Mouse (Mus musculus): ENCODE data around the gene Msl1. TPM values are rescaled to one million over a fixed set of nuclear protein-coding genes. Genes with fewer than 3 reads are reported as not detected.
A peak's percentile ranks its signal among the peaks of the same experiment; 100 is the strongest.

Msl1 gene
- polyA plus RNA-seq, 1 experiment from 2014 or later = 28.0 TPM

DNA sequence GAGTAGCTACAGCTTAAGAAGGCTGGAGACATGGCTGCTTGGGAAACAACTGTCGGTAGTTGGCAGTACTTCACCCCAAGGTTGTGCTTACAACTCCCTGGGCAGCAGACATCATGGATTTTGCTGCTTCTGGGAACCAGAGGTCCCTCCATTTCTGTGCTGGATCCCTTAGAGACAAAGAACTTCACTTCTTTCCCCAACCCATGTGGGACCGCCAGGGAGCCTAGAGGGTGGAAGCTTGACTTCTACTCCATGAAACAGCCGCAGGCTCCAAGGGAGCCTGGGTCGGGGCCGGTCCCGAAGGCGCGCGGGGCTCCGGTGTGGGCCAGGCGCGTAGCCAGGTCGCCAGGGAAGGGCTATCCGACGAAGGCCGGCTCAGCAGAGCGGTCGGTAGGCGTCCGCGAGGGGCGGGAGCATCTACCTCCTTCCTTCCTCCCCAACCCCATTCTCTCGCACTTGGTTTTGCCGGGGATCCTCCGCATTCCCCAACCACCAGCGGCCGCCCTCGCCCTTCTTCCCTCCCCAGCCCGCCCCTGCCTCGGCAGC is 774 bp upstream of the Msl1 start:
- under 1% methylated on average over 29 of the region's 30 CpGs for whole genome bisulfite sequencing
- ATAC-seq (ENCODE audit: low FRiP score) = peak; percentile 63
- no peaks in the 10 kb centered on the region for H3K36me3 ChIP-seq (ENCODE audit: control insufficient read depth, insufficient read depth, low read length)

DNA sequence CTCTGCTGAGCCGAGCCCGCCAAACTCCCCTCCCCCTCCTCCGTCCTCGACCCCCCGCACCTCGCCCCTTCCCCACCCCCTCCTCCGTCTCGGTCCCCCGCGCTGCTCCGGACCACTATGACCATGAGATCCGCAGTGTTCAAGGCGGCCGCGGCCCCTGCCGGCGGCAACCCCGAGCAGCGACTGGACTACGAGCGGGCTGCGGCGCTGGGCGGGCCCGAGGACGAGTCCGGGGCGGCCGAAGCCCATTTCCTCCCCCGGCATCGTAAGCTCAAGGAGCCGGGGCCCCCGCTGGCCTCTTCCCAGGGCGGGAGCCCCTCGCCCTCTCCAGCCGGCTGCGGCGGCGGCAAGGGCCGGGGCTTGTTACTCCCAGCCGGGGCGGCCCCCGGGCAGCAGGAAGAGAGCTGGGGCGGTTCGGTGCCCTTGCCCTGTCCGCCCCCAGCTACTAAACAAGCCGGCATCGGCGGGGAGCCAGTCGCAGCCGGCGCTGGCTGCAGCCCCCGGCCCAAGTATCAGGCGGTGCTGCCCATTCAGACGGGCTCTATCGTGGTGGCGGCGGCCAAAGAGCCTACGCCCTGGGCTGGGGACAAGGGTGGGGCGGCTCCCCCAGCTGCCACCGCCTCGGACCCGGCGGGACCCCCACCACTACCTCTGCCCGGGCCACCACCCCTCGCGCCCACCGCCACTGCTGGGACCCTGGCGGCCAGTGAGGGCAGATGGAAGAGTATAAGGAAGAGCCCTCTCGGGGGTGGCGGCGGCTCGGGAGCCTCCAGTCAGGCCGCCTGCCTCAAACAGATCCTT is 598 bp downstream of the Msl1 start:
- peak; percentile 62 for ATAC-seq (ENCODE audit: low FRiP score)
- peak; percentile 75 for DNase-seq (ENCODE audit: low spot score)
- Histone ChIP-seq H3K4me3 (ENCODE audit: low read depth, low read length) (peak overlapping the region; percentile 100), H3K36me3 (ENCODE audit: control insufficient read depth, insufficient read depth, low read length) (peaks cover 5% of the 10 kb centered on the region; the same call in 1 of the 2 replicates), H3K27ac (ENCODE audit: low read depth, low read length) (peak overlapping the region; percentile 100), H3K27me3 (ENCODE audit: control insufficient read depth, insufficient read depth, low read length) (no peaks in the 10 kb centered on the region), H3K4me2 (replicated peaks; ENCODE audit: low read depth, low read length) (peak overlapping the region; percentile 84), H3K9me3 (ENCODE audit: control insufficient read depth, low read length) (no peaks in the 10 kb centered on the region), H3K9ac (ENCODE audit: low read depth, low read length) (peak overlapping the region; percentile 100), H3K4me1 (replicated peaks; ENCODE audit: control insufficient read depth, insufficient read depth, low read length) (peaks cover 13% of the 10 kb centered on the region)
- under 1% methylated on average over 64 of the region's 74 CpGs for WGBS

More for the DNA sequence above, 774 bp upstream of the Msl1 start:
- Histone ChIP-seq H3K4me2 (replicated peaks; ENCODE audit: low read depth, low read length) (peak overlapping the region; percentile 84), H3K9me3 (ENCODE audit: control insufficient read depth, low read length) (no peaks in the 10 kb centered on the region), H3K27me3 (ENCODE audit: control insufficient read depth, insufficient read depth, low read length) (no peaks in the 10 kb centered on the region), H3K9ac (ENCODE audit: low read depth, low read length) (peak overlapping the region; percentile 100), H3K27ac (ENCODE audit: low read depth, low read length) (peak overlapping the region; percentile 100), H3K4me3 (ENCODE audit: low read depth, low read length) (peak overlapping the region; percentile 100), H3K4me1 (replicated peaks; ENCODE audit: control insufficient read depth, insufficient read depth, low read length) (peaks cover 14% of the 10 kb centered on the region)
- no peak for DNase-seq (ENCODE audit: low spot score)

DNA sequence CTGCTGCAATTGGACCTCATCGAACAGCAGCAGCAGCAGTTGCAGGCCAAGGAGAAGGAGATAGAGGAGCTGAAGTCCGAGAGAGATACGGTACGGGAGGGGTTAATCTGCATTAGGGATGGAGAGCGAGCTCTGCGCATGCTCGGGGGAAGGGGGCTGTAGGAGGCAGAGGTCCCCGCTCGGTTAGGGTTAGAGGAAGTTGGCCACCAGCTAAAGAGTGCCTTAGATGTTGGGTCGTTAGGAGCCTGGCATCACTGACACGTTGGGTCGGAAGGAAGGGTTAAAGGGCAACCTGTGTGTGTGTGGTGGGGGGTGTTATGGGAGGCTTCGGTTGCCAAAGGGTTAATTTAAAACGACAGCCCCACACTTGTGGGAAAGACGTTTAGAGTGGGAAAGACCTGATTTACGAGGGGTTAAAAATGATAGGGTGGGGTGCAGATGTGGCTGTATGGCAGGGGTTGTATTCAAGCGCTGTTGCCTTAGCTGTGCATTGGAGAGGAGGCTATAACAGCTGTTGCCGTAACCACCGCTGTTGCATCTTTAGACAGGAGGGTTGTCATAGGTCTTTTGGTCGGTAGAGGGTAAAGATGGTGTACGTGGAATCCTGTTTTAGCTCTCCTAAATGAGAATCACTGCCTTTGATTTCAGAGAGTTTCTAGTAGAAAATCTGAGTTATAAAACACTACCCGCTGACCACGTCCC is 1.4 kb downstream of the Msl1 start:
- Histone ChIP-seq H3K4me2 (replicated peaks; ENCODE audit: low read depth, low read length) (peak overlapping the region; percentile 84), H3K36me3 (ENCODE audit: control insufficient read depth, insufficient read depth, low read length) (peaks cover 5% of the 10 kb centered on the region; the same call in 1 of the 2 replicates), H3K27me3 (ENCODE audit: control insufficient read depth, insufficient read depth, low read length) (no peaks in the 10 kb centered on the region), H3K27ac (ENCODE audit: low read depth, low read length) (peak overlapping the region; percentile 100), H3K4me1 (replicated peaks; ENCODE audit: control insufficient read depth, insufficient read depth, low read length) (peaks cover 13% of the 10 kb centered on the region), H3K9me3 (ENCODE audit: control insufficient read depth, low read length) (no peaks in the 10 kb centered on the region), H3K9ac (ENCODE audit: low read depth, low read length) (peak overlapping the region; percentile 100), H3K4me3 (ENCODE audit: low read depth, low read length) (peak overlapping the region; percentile 100)
- ATAC-seq (ENCODE audit: low FRiP score) (peak; percentile 51; the same call in 1 of the 2 replicates), DNase-seq (ENCODE audit: low spot score) (peak; percentile 90)
- WGBS = 6% methylated on average over 23 of the region's 23 CpGs

DNA sequence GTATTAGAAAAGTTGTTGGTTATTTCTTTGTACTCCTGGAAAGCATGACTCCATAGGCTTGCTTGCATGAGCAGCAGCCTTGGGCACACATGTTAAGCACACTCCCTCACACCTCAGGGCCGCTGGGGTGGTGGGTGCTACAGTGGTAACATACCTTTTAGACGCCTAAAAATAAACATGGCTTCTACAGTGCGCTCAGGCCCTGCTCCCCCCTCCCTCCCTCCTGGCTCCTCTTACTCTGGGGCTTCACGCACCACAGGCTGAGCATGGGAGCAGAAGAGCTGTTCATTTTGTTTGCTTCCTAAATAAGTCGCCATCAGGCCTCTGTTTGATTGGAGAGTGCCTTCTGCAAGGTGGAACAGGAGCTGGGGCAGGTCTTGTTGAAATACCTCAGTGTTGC is 2.0 kb downstream of the Msl1 start:
- H3K9me3 ChIP-seq (ENCODE audit: control insufficient read depth, low read length) = no peaks in the 10 kb centered on the region
- H3K4me2 ChIP-seq (replicated peaks; ENCODE audit: low read depth, low read length) = peak overlapping the region; percentile 84
- H3K27ac ChIP-seq (ENCODE audit: low read depth, low read length) = no peak overlapping the region
- H3K9ac ChIP-seq (ENCODE audit: low read depth, low read length) = peak overlapping the region; percentile 100
- ATAC-seq (ENCODE audit: low FRiP score) (no peak), DNase-seq (ENCODE audit: low spot score) (peak; percentile 8)
- peaks cover 5% of the 10 kb centered on the region; the same call in 1 of the 2 replicates for H3K36me3 ChIP-seq (ENCODE audit: control insufficient read depth, insufficient read depth, low read length)
- H3K4me1 ChIP-seq (replicated peaks; ENCODE audit: control insufficient read depth, insufficient read depth, low read length) = peaks cover 13% of the 10 kb centered on the region
- H3K27me3 ChIP-seq (ENCODE audit: control insufficient read depth, insufficient read depth, low read length) = no peaks in the 10 kb centered on the region
- H3K4me3 ChIP-seq (ENCODE audit: low read depth, low read length) = peak overlapping the region; percentile 100
- WGBS = 23% methylated on average over 5 of the region's 5 CpGs

DNA sequence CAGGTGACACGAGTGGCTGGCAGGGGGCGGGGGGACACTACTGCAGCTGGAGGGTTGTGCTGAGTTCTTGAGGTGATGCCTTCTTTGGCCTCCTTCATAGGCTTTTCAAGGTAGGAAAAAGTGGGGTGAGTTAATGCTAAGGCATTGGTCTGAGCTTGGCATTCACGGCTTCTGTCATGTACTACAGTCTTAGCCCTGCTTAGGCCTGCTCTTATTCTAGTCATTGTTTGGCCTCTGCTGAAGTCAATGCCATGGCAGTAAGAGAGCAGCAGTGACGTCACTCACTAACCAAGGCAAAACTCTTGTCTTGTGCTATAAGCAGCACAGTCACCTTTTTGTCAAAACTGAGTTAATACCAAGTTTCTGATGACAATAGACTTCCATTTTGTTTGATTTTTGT is 2.6 kb downstream of the Msl1 start:
- H3K27me3 ChIP-seq (ENCODE audit: control insufficient read depth, insufficient read depth, low read length) = no peaks in the 10 kb centered on the region
- H3K9me3 ChIP-seq (ENCODE audit: control insufficient read depth, low read length) = no peaks in the 10 kb centered on the region
- peaks cover 9% of the 10 kb centered on the region for H3K4me1 ChIP-seq (replicated peaks; ENCODE audit: control insufficient read depth, insufficient read depth, low read length)
- DNase-seq (ENCODE audit: low spot score) = no peak
- H3K4me3 ChIP-seq (ENCODE audit: low read depth, low read length) = peak overlapping the region; percentile 100
- peaks cover 5% of the 10 kb centered on the region; the same call in 1 of the 2 replicates for H3K36me3 ChIP-seq (ENCODE audit: control insufficient read depth, insufficient read depth, low read length)
- WGBS = 65% methylated on average over 4 of the region's 4 CpGs
- H3K27ac ChIP-seq (ENCODE audit: low read depth, low read length) = no peak overlapping the region
- no peak for ATAC-seq (ENCODE audit: low FRiP score)
- peak overlapping the region; percentile 100 for H3K9ac ChIP-seq (ENCODE audit: low read depth, low read length)
- peak overlapping the region; percentile 84 for H3K4me2 ChIP-seq (replicated peaks; ENCODE audit: low read depth, low read length)

DNA sequence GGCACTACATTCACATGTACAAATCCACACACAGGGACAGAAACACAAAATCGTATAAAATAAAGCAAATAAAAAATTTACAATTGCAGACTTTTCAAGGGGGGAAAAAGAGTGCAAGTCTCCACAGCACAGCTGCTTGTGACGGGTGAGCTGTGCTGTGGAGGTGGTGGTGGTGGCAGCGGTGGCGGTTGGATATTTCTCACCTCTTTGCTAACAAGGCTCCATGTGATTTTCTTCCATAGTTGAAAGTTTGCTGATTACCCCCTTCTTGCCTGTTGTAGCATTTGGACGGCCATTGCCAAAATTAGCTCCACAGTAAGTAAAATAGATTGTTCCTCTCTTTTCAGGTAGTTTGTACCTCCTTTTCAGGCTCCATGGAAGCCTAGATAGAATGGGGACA is 9.3 kb downstream of the Msl1 start, which contains the start of gene Casc3:
Gene Casc3, plus strand, starts transcription at position 301 of the 400 bp plus-strand sequence.
- Histone ChIP-seq H3K4me1 (replicated peaks; ENCODE audit: control insufficient read depth, insufficient read depth, low read length) (no peaks in the 10 kb centered on the region), H3K4me2 (replicated peaks; ENCODE audit: low read depth, low read length) (no peak within 1 kb of the TSS), H3K36me3 (ENCODE audit: control insufficient read depth, insufficient read depth, low read length) (peaks cover 18% of the 10 kb centered on the region), H3K4me3 (ENCODE audit: low read depth, low read length) (no peak within 1 kb of the TSS), H3K27ac (ENCODE audit: low read depth, low read length) (no peak within 1 kb of the TSS), H3K27me3 (ENCODE audit: control insufficient read depth, insufficient read depth, low read length) (no peaks in the 10 kb centered on the region), H3K9me3 (ENCODE audit: control insufficient read depth, low read length) (no peaks in the 10 kb centered on the region), H3K9ac (ENCODE audit: low read depth, low read length) (no peak within 1 kb of the TSS)
- no peak for DNase-seq (ENCODE audit: low spot score)
- no peak for ATAC-seq (ENCODE audit: low FRiP score)
- WGBS = 94% methylated on average over 5 of the region's 5 CpGs

DNA sequence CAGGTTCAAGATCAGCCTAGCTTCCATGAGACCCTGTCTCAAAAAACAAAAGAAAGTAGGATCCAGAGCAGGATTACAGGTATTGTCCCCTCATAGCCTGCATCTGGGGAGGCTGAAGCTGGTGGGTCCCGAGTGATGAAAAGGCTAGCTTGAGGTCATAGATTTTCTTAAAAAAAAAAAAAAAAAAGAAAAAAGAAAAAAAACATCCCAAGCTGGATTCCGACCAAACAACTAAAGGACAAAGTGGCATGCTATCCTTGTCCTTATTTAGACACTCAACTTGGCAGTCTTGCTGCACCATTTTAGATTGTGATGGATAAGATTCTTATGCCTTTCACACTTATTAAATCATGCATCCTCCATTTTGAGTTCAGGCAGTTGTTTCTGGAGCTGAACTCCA is 13.1 kb downstream of the Msl1 start:
- peaks cover 15% of the 10 kb centered on the region; the same call in 1 of the 2 replicates for H3K36me3 ChIP-seq (ENCODE audit: control insufficient read depth, insufficient read depth, low read length)
- no peak for DNase-seq (ENCODE audit: low spot score)
- 0 out of 2 replicates have a peak, but pooled peaks cover 2% of the 10 kb centered on the region for H3K4me1 ChIP-seq (replicated peaks; ENCODE audit: control insufficient read depth, insufficient read depth, low read length)
- ATAC-seq (ENCODE audit: low FRiP score) = no peak
- H3K4me2 ChIP-seq (replicated peaks; ENCODE audit: low read depth, low read length) = no peak overlapping the region
- no peaks in the 10 kb centered on the region for H3K27me3 ChIP-seq (ENCODE audit: control insufficient read depth, insufficient read depth, low read length)
- no peak overlapping the region for H3K27ac ChIP-seq (ENCODE audit: low read depth, low read length)
- no peak overlapping the region for H3K4me3 ChIP-seq (ENCODE audit: low read depth, low read length)
- no peak overlapping the region for H3K9ac ChIP-seq (ENCODE audit: low read depth, low read length)
- WGBS = 87% methylated on average over 2 of the region's 2 CpGs
- no peaks in the 10 kb centered on the region for H3K9me3 ChIP-seq (ENCODE audit: control insufficient read depth, low read length)

DNA sequence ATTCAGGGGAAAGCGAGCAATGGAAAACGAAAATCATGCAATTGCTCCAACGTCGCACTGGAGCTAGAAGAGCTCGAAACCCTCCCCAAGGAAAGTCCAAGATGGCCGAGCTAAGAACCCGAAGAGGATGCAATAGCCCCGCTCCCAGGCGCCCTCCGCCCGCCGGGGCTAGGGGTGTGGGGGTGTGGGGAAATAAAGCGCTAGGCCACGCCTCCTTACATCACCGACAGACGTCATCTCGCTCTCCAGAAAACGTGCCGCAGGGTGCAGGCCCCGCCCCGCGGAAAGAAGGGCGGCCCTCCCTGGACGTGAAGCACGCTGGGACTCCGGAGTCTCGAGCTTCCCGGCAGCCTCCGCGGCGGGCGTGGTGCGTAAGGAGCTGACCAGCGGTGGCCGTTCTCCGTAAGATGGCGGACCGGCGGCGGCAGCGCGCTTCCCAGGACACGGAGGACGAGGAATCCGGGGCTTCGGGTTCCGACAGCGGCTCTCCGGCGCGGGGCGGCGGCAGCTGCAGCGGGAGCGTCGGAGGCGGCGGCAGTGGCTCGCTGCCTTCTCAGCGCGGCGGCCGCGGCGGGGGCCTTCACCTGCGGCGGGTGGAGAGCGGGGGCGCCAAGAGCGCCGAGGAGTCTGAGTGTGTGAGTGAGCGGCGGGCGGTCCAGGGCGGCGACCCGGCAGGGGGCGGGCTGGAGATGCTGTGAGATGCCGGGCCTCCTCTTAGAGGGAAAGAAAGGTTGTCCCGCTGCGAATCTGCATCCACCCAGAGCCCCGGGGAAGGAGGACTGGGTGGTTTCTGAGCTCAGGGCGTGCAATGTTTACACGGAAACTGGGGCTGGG is 14.4 kb downstream of the Msl1 start:
- Histone ChIP-seq H3K9ac (ENCODE audit: low read depth, low read length) (peak overlapping the region; percentile 96), H3K36me3 (ENCODE audit: control insufficient read depth, insufficient read depth, low read length) (0 out of 2 replicates have a peak, but pooled peaks cover 7% of the 10 kb centered on the region), H3K9me3 (ENCODE audit: control insufficient read depth, low read length) (no peaks in the 10 kb centered on the region), H3K27ac (ENCODE audit: low read depth, low read length) (peak overlapping the region; percentile 96), H3K27me3 (ENCODE audit: control insufficient read depth, insufficient read depth, low read length) (no peaks in the 10 kb centered on the region), H3K4me3 (ENCODE audit: low read depth, low read length) (peak overlapping the region; percentile 92), H3K4me2 (replicated peaks; ENCODE audit: low read depth, low read length) (peak overlapping the region; percentile 82), H3K4me1 (replicated peaks; ENCODE audit: control insufficient read depth, insufficient read depth, low read length) (0 out of 2 replicates have a peak, but pooled peaks cover 2% of the 10 kb centered on the region)
- peak; percentile 98 for DNase-seq (ENCODE audit: low spot score)
- peak; percentile 98 for ATAC-seq (ENCODE audit: low FRiP score)
- WGBS = under 1% methylated on average over 80 of the region's 84 CpGs

Data from hindbrain, embryonic 11.5 days (tissue).